Mouse (Mus musculus) C2C12 (cell line): ENCODE results near the gene Ckap2.

Experiments
- CTCF ChIP-seq: IDR thresholded peaks from one replicate; pipeline ENCODE4 v1.5.1; 2011; ENCODE audit not compliant: control insufficient read depth, insufficient read depth, insufficient read length
- MYOG ChIP-seq: IDR thresholded peaks from one replicate; pipeline ENCODE4 v1.6.1; 2011; ENCODE audit not compliant: control insufficient read depth, insufficient read length; ENCODE audit errors: extremely low read depth

- no peak for TF ChIP-seq CTCF
- no peak for TF ChIP-seq MYOG
Observed at GRCm38 (mm10) chr8:22164431-22164830, 21.2 kb downstream of the Ckap2 start.
